Mouse (Mus musculus) forebrain, embryonic 10.5 days (tissue): ENCODE results near the gene Gm5622. TPM values are rescaled to one million over a fixed set of nuclear protein-coding genes. Genes with fewer than 3 reads are reported as not detected.
"Not testable (repeated sequence)": the region's sequence is repeated elsewhere in the genome, so short reads cannot be mapped to it uniquely, and the experiment has no call there.

ENCODE experiments used
- DNase-seq: peaks from one replicate; pipeline ENCODE4 v3.0.0-alpha.2; 2017; ENCODE audit warnings: low spot score; ENCODE audit errors: extremely low spot score
- H3K27ac ChIP-seq: fragments of 300-500 bp; sonication (generic); 2 replicates; pipeline ENCODE4 v1.5.1; 2016; ENCODE audit warnings: mild to moderate bottlenecking
- H3K27me3 ChIP-seq: fragments of 300-500 bp; sonication (generic); 2 replicates; pipeline ENCODE4 v1.6.1; 2016; ENCODE audit warnings: mild to moderate bottlenecking; ENCODE audit not compliant: poor library complexity, severe bottlenecking
- H3K36me3 ChIP-seq: fragments of 300-500 bp; sonication (generic); replicated peaks from 2 replicates; pipeline ENCODE4 v1.6.1; 2016; ENCODE audit warnings: mild to moderate bottlenecking, moderate library complexity
- H3K4me1 ChIP-seq: fragments of 300-500 bp; sonication (generic); 2 replicates; pipeline ENCODE4 v1.6.1; 2016
- H3K4me3 ChIP-seq: fragments of 300-500 bp; sonication (generic); 2 replicates; pipeline ENCODE4 v1.5.1; 2016; ENCODE audit warnings: mild to moderate bottlenecking, moderate library complexity
- H3K9me3 ChIP-seq: fragments of 300-500 bp; sonication (generic); 2 replicates; pipeline ENCODE4 v1.6.1; 2016; ENCODE audit warnings: mild to moderate bottlenecking, moderate library complexity
- WGBS: fragments of 180-500 bp; shearing (Covaris S2); methylation state at CpG from one replicate; pipeline ENCODE4 v1.1.7; 2016; 5-methylcytosine and 5-hydroxymethylcytosine counted together
- polyA plus RNA-seq: library from polyadenylated mRNA; unstranded; fragments of >200 nt; fragmentation: Nextera tagmentation; extraction: Ambion mirVana; gene quantifications from 2 replicates; pipeline ENCODE4 v1.2.1, GENCODE M21; 2016

Gene Gm5622
- polyA plus RNA-seq: not detected in 2 replicates

DNA sequence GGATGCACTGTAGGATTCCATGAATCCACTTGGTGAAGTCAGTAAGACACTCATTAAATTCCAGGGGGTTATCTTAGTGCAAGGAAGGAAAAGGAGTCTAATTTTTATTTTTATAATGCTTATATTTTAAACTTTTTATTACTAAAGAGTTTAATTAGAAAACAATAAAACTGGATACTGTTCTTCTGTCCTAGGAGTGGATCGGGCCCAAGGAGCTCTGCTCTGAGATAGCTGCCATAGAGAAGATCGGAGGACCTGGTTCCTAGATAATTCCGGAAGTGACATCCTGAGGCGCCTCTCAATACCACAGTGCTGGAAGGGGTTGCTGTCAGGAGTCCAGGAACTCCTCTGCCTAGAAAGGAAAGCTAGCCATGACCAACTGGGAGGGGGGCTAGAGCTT is at the start of gene Gm5622:
Gene Gm5622, plus strand, starts transcription at position 301 of the 400 bp plus-strand sequence.
- DNase-seq: no peak
- Histone ChIP-seq H3K27ac (no peak within 1 kb of the TSS), H3K9me3 (no peaks in the 10 kb centered on the region), H3K27me3 (no peaks in the 10 kb centered on the region), H3K4me3 (no peak within 1 kb of the TSS), H3K4me1 (no peaks in the 10 kb centered on the region), H3K36me3 (no peaks in the 10 kb centered on the region)
- WGBS: 94% methylated on average over 4 of the region's 4 CpGs

DNA sequence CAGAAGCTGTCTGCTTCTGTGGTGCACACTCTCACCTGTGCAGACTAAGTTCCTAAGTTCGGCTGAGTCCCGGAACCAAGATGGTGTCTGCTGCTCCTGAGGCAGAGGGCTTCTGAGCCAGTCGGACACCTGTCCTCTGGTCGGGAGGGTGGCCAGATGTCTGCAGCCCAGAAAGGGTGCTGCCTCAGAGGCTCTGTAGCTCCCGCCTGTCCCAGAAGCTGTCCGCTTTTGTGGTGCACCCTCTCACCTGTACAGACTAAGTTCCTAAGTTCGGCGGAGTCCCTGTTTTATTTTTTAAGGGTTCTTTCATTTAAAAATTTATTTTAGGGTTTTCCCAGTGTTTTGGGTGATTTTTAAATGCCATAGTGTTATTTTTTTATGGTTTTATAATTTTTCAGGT is 45.2 kb upstream of the Gm5622 start:
- H3K27ac ChIP-seq: no peak overlapping the region
- no peaks in the 10 kb centered on the region for H3K36me3 ChIP-seq
- DNase-seq: no peak
- H3K27me3 ChIP-seq: no peaks in the 10 kb centered on the region
- no peak overlapping the region for H3K4me3 ChIP-seq
- H3K4me1 ChIP-seq: no peaks in the 10 kb centered on the region
- no peaks in the 10 kb centered on the region for H3K9me3 ChIP-seq
- WGBS: 94% methylated on average over 8 of the region's 8 CpGs

DNA sequence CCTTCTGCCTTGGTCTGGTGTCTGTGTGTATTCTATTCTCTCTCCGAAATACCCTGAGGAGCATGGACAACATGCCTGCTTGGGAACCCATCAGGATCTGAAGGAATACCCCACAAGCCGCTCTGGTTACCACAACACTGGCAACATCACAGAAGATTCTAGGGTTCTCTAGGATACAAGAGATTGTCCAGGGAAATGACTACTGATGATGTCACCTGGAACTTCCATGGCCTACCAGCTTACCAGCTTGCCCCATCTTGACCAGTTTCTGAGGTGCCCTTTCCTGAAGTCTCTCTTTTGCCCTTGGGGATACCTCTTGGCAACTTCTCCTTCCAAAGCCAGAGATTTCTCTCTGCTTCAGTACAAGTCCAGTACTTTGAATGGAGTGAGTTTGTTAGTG is 21.4 kb downstream of the Gm5622 start, which contains the start of gene Gm17175:
Gene Gm17175, minus strand, starts transcription at position 101 of the 400 bp plus-strand sequence.
- DNase-seq, H3K4me1 ChIP-seq, H3K27ac ChIP-seq, H3K4me3 ChIP-seq, H3K9me3 ChIP-seq, H3K27me3 ChIP-seq, H3K36me3 ChIP-seq: not testable (repeated sequence)
- 91% methylated on average over 2 of the region's 2 CpGs for WGBS

DNA sequence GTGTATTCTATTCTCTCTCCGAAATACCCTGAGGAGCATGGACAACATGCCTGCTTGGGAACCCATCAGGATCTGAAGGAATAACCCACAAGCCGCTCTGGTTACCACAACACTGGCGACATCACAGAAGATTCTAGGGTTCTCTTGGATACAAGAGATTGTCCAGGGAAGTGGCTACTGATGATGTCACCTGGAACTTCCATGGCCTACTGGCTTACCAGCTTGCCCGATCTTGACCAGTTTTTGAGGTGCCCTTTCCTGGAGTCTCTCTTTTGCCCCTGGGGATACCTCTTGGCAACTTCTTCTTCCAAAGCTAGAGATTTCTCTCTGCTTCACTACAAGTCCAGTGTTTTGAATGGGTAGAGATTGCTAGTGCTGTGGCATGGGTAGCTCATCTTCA is 39.4 kb downstream of the Gm5622 start, which contains the start of gene Gm17174:
Gene Gm17174, minus strand, starts transcription at position 101 of the 400 bp plus-strand sequence.
- not testable (repeated sequence) for H3K27ac ChIP-seq, H3K4me3 ChIP-seq, DNase-seq, H3K4me1 ChIP-seq, H3K27me3 ChIP-seq, H3K36me3 ChIP-seq, H3K9me3 ChIP-seq
- 93% methylated on average over 4 of the region's 4 CpGs for WGBS

DNA sequence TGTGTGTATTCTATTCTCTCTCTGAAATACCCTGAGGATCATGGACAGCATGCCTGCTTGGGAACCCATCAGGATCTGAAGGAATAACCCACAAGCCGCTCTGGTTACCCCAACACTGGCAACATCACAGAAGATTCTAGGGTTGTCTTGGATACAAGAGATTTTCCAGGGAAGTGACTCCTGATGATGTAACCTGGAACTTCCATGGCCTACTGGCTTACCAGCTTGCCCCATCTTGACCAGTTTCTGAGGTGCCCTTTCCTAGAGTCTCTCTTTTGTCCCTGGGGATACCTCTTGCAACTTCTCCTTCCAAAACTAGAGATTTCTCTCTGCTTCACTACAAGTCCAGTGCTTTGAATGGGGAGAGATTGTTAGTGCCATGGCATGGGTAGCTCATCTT is 58.6 kb downstream of the Gm5622 start, which contains the start of gene Gm17078:
Gene Gm17078, minus strand, starts transcription at position 101 of the 400 bp plus-strand sequence.
- Histone ChIP-seq H3K4me3 (no peak within 1 kb of the TSS), H3K36me3 (no peaks in the 10 kb centered on the region), H3K9me3 (no peaks in the 10 kb centered on the region), H3K27me3 (no peaks in the 10 kb centered on the region), H3K4me1 (no peaks in the 10 kb centered on the region), H3K27ac (no peak within 1 kb of the TSS)
- DNase-seq: no peak
- WGBS: 95% methylated on average over 1 of the region's 1 CpGs

DNA sequence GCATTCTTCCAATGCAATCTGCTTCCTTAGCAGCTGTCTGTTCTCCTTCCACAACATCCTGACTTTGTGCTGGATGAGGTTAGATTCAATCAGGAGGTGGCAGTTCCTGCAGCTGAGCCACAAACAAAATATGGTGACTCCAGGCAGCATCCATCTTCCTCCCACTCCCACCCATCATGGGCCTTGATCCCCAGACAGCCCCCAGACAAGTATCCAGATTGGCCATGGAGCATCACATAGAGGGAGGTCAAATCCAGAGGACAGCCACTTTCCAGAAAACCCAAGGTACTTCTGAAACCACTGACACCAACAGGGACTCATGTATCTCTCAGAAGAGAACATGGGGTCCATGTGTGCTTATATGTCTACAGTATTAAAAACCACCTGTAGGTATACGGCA is 79.8 kb downstream of the Gm5622 start:
- H3K36me3 ChIP-seq, H3K4me3 ChIP-seq, H3K27me3 ChIP-seq, H3K9me3 ChIP-seq, DNase-seq, H3K4me1 ChIP-seq, H3K27ac ChIP-seq: not testable (repeated sequence)
- 87% methylated on average over 1 of the region's 1 CpGs for WGBS

DNA sequence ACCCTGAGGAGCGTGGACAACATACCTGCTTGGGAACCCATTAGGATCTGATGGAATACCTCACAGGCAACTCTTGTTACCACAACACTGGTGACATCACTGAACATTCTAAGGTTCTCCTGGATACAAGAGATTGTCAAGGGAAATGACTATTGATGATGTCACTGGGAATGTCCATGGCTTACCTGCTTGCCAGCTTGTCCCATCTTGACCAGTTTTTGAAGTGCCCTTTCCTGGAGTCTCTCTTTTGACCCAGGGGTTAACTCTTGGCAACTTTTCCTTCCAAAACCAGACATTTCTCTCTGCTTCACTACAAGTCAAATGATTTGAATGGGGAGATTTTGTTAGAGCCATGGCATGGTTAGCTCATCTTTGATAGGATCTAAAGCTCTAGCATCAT is 83.0 kb downstream of the Gm5622 start, which contains the start of gene Gm4181:
Gene Gm4181, minus strand, starts transcription at position 101 of the 400 bp plus-strand sequence.
- H3K9me3 ChIP-seq, H3K27ac ChIP-seq, H3K4me3 ChIP-seq, DNase-seq, H3K4me1 ChIP-seq, H3K36me3 ChIP-seq, H3K27me3 ChIP-seq: not testable (repeated sequence)
- 88% methylated on average over 1 of the region's 1 CpGs for WGBS

DNA sequence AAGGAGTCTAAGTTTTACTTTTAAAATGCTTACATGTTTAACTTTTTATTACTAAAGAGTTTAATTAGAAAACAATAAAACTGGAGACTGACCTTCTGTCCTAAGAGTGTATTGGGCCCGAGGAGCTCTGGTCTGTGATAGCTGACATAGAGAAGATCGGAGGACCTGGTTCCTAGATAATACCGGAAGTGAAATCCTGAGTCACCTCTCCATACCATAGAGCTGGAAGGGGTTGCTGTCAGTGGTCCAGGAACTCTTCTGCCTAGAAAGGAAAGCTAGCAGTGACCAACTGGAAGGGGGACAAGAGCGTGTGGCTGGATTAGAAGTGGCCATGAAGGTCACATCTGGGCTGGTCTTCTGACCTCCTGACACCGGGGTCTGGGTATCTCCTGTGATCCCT is 124.7 kb downstream of the Gm5622 start:
- Histone ChIP-seq H3K4me1 (no peaks in the 10 kb centered on the region), H3K36me3 (no peaks in the 10 kb centered on the region), H3K27ac (no peak overlapping the region), H3K27me3 (no peaks in the 10 kb centered on the region), H3K4me3 (no peak overlapping the region), H3K9me3 (no peaks in the 10 kb centered on the region)
- WGBS: 89% methylated on average over 5 of the region's 5 CpGs
- DNase-seq: no peak

DNA sequence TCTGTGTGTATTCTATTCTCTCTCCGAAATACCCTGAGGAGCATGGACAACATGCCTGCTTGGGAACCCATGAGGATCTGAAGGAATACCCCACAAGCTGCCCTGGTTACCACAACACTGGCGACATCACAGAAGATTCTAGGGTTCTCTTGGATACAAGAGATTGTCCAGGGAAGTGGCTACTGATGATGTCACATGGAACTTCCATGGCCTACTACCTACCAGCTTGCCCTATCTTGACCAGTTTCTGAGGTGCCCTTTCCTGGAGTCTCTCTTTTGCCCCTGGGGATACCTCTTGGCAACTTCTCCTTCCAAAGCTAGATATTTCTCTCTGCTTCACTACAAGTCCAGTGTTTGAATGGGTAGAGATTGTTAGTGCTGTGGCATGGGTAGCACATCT is 142.8 kb downstream of the Gm5622 start, which contains the start of gene Gm17079:
Gene Gm17079, minus strand, starts transcription at position 101 of the 400 bp plus-strand sequence.
- not testable (repeated sequence) for DNase-seq, H3K4me3 ChIP-seq, H3K36me3 ChIP-seq, H3K9me3 ChIP-seq, H3K27ac ChIP-seq, H3K27me3 ChIP-seq, H3K4me1 ChIP-seq
- WGBS: 82% methylated on average over 1 of the region's 2 CpGs

Other genes with a start within 250 kb of the Gm5622 start
- not detected in 2 replicates for gene Gm7247, start 191.0 kb upstream of the Gm5622 start, polyA plus RNA-seq
- gene Vmn2r88, start 142.0 kb upstream of the Gm5622 start, polyA plus RNA-seq: not detected in 2 replicates
- not detected in 2 replicates for gene Vmn2r89, start 100.9 kb upstream of the Gm5622 start, polyA plus RNA-seq
- gene Gm17175, start 21.3 kb downstream of the Gm5622 start, polyA plus RNA-seq: not detected in 2 replicates
- gene Gm17174, start 39.3 kb downstream of the Gm5622 start, polyA plus RNA-seq: not detected in 2 replicates
- gene Gm17078, start 58.5 kb downstream of the Gm5622 start, polyA plus RNA-seq: not detected in 2 replicates
- not detected in 2 replicates for gene Gm4181, start 82.9 kb downstream of the Gm5622 start, polyA plus RNA-seq
- gene Gm17079, start 142.7 kb downstream of the Gm5622 start, polyA plus RNA-seq: not detected in 2 replicates
- not detected in 2 replicates for gene Gm5800, start 164.4 kb downstream of the Gm5622 start, polyA plus RNA-seq
- not detected in 2 replicates for gene Ang4, start 220.8 kb downstream of the Gm5622 start, polyA plus RNA-seq
- gene AY358078, start 247.3 kb downstream of the Gm5622 start, polyA plus RNA-seq: not detected in 2 replicates